ENCODE assay signal across 8 mouse cellular contexts in genomic region chr12:8923603-8924002, GRCm38 (mm10). TPM values are rescaled to one million over a fixed set of nuclear protein-coding genes. Genes with fewer than 3 reads are reported as not detected.
DNase-seq lines count a peak whose midpoint lies in the region; ATAC-seq lines count a peak whose summit lies in the region.

No protein-coding gene starts in this region.

- H3K27ac ChIP-seq in forebrain, embryonic 15.5 days (replicated peaks): peak overlapping the region; percentile 98
- H3K27ac ChIP-seq in liver, embryonic 13.5 days: peak overlapping the region; percentile 93

- peak overlapping the region; percentile 69 for H3K4me2 ChIP-seq in forebrain, embryonic 15.5 days (replicated peaks)
- peak overlapping the region; percentile 88 for H3K4me2 ChIP-seq in liver, embryonic 13.5 days

- H3K27me3 ChIP-seq in forebrain, embryonic 15.5 days: no peaks in the 10 kb centered on the region
- no peaks in the 10 kb centered on the region for H3K27me3 ChIP-seq in liver, embryonic 13.5 days

- H3K4me3 ChIP-seq in forebrain, embryonic 15.5 days: peak overlapping the region; percentile 75
- peak overlapping the region; percentile 75 for H3K4me3 ChIP-seq in liver, embryonic 13.5 days (replicated peaks)

- intact Hi-C loops in heart, postnatal 14 days (cut with DNase I): loop anchor here (5.0 kb wide), 1 partner anchor 36 kb away; no protein-coding TSS in a partner anchor

- 49% methylated on average over 2 of the region's 2 CpGs for WGBS in forebrain, embryonic 15.5 days
- 57% methylated on average over 2 of the region's 2 CpGs for WGBS in liver, embryonic 13.5 days (ENCODE audit: insufficient replicate concordance)

- ATAC-seq in forebrain, embryonic 15.5 days (replicated peaks): no peak
- no peak for ATAC-seq in liver, embryonic 13.5 days (ENCODE audit: low read depth)
- no peak for ATAC-seq in erythroid progenitor cell, adult 5-6 weeks (replicated peaks; ENCODE audit: low FRiP score, poor library complexity, severe bottlenecking)

- peaks cover 29% of the 10 kb centered on the region for H3K4me1 ChIP-seq in forebrain, embryonic 15.5 days
- H3K4me1 ChIP-seq in liver, embryonic 13.5 days (replicated peaks): peaks cover 34% of the 10 kb centered on the region

- peak overlapping the region; percentile 88; the same call in 1 of the 2 replicates for H3K9ac ChIP-seq in forebrain, embryonic 15.5 days (replicated peaks)
- peak overlapping the region; percentile 87 for H3K9ac ChIP-seq in liver, embryonic 13.5 days

- peak; percentile 11 for DNase-seq in heart, adult 11 months
- no peak for DNase-seq in heart, postnatal 14 days
- peak; percentile 11 for DNase-seq in CD4-positive helper T cell, adult 2 months (ENCODE audit: low read depth, low spot score)
- no peak for DNase-seq in liver, embryonic 13.5 days
- no peak for DNase-seq in B cell, adult 2 months
- DNase-seq in Muller cell, postnatal 12 days (ENCODE audit: inconsistent ontology term): no peak

- H3K36me3 ChIP-seq in forebrain, embryonic 15.5 days: no peaks in the 10 kb centered on the region
- peaks cover 11% of the 10 kb centered on the region for H3K36me3 ChIP-seq in liver, embryonic 13.5 days

- H3K9me3 ChIP-seq in forebrain, embryonic 15.5 days: no peaks in the 10 kb centered on the region
- no peaks in the 10 kb centered on the region for H3K9me3 ChIP-seq in liver, embryonic 13.5 days (replicated peaks)

RNA-seq across cellular contexts. Expression of gene Laptm4a, which starts 2.1 kb away (rescaled TPM):
- total RNA-seq in heart, postnatal 14 days (2021): 100 to 1,000 TPM; 325 to 358 TPM
- 258 and 292 TPM in 2 replicates for polyA plus RNA-seq in forebrain, embryonic 15.5 days (2015; fragmentation: Nextera tagmentation; extraction: Ambion mirVana)
- polyA plus RNA-seq in liver, embryonic 13.5 days (2015; fragmentation: Nextera tagmentation; extraction: Ambion mirVana): 71.4 and 83.9 TPM in 2 replicates
- 102 and 129 TPM in 2 replicates for total RNA-seq in erythroid progenitor cell, adult 5-6 weeks (2015; ENCODE audit: low replicate concordance)
- total RNA-seq in erythroid progenitor cell, adult 5-6 weeks (2017; ENCODE audit: low replicate concordance): 123 and 145 TPM in 2 replicates

RNA-seq across cellular contexts. Expression of gene Matn3, which starts 24.1 kb away (rescaled TPM):
- not detected for total RNA-seq in heart, postnatal 14 days (2021)
- polyA plus RNA-seq in forebrain, embryonic 15.5 days (2015; fragmentation: Nextera tagmentation; extraction: Ambion mirVana): 0.08 and 0.10 TPM in 2 replicates
- polyA plus RNA-seq in liver, embryonic 13.5 days (2015; fragmentation: Nextera tagmentation; extraction: Ambion mirVana): 0.20 and 0.25 TPM in 2 replicates
- not detected in 2 replicates for total RNA-seq in erythroid progenitor cell, adult 5-6 weeks (2015; ENCODE audit: low replicate concordance)
- not detected in 2 replicates for total RNA-seq in erythroid progenitor cell, adult 5-6 weeks (2017; ENCODE audit: low replicate concordance)

RNA-seq across cellular contexts. Expression of gene Wdr35, which starts 50.1 kb away (rescaled TPM):
- 10 to 100 TPM; 11.9 to 12.5 TPM for total RNA-seq in heart, postnatal 14 days (2021)
- 23.5 and 24.4 TPM in 2 replicates for polyA plus RNA-seq in forebrain, embryonic 15.5 days (2015; fragmentation: Nextera tagmentation; extraction: Ambion mirVana)
- 1.6 and 2.0 TPM in 2 replicates for polyA plus RNA-seq in liver, embryonic 13.5 days (2015; fragmentation: Nextera tagmentation; extraction: Ambion mirVana)
- total RNA-seq in erythroid progenitor cell, adult 5-6 weeks (2015; ENCODE audit: low replicate concordance): 1.3 and 2.5 TPM in 2 replicates
- total RNA-seq in erythroid progenitor cell, adult 5-6 weeks (2017; ENCODE audit: low replicate concordance): 1.5 and 2.6 TPM in 2 replicates

Comparison
In these comparisons a context has a peak if more than half of its experiments do, and no peak if none do; other contexts are left out.
1. DNase-seq: peak in heart, adult 11 months (single experiment) and CD4-positive helper T cell, adult 2 months (single experiment); none in heart, postnatal 14 days (0 of 2), liver, embryonic 13.5 days (single experiment), B cell, adult 2 months (0 of 2) and Muller cell, postnatal 12 days (single experiment).